Mouse (Mus musculus): ENCODE measurements around the gene Eps8l1. TPM values are rescaled to one million over a fixed set of nuclear protein-coding genes. Genes with fewer than 3 reads are reported as not detected.

Eps8l1 gene
- polyA plus RNA-seq, 1 experiment from 2014 or later, result 4.0 TPM

DNA sequence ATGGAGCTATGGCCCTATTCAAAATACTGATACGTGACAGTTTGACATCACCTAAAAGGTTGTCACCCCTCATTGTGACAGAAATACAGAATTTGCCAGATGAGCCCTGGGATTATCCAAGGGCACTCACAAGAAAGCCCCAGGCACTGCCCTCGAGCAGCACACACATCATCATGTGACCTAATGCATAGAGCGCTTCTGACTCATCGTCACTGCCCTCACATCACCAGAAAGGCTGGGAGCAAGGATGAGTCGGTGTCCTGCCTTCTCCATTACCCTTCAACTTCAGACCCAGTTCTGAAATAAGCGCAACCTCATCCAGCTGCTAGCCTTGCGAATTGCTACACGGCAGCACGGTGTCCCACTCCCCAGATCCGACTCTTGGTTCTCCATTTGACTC is 19.9 kb upstream of the Eps8l1 start:
- Histone ChIP-seq H3K9me3 (ENCODE audit: control insufficient read depth, low read length) (no peaks in the 10 kb centered on the region), H3K4me2 (ENCODE audit: low read depth, low read length) (no peak overlapping the region), H3K27me3 (replicated peaks; ENCODE audit: control insufficient read depth, insufficient read depth, low read length) (no peaks in the 10 kb centered on the region), H3K4me3 (ENCODE audit: low read length) (no peak overlapping the region), H3K36me3 (ENCODE audit: control insufficient read depth, insufficient read depth, low read length) (peaks cover 39% of the 10 kb centered on the region), H3K27ac (ENCODE audit: low read length) (no peak overlapping the region), H3K4me1 (ENCODE audit: control insufficient read depth, insufficient read depth, low read length) (peaks cover 4% of the 10 kb centered on the region; the same call in 1 of the 2 replicates), H3K9ac (ENCODE audit: low read depth, low read length) (no peak overlapping the region)
- 86% methylated on average over 10 of the region's 10 CpGs for WGBS
- no peak for ATAC-seq

DNA sequence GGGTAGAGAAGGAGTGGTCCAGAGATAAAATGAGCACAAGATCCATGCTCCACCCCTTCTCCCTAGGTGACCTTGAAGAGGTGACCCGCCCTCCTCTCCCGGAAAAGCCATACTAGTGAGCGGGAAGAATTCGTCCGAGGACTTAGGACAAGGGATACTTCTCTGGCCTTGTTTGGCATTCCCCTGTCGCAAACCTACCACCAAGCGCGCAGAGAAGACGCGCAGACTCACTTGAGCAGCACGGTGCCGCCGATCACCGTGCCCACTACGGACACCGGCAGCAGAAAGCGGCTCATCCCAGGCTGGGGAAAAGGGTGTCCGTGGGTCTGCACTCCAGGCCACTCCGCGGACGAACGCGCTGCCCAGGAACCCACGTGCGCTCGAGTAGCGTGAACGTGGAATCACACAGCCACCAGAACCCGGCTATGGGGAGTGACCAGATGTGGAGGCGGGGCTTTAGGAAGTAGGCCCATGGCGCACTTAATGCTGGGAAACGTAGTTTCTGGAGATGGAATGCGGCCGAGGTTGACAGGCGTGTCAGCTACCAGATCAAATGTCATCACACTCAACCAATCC is 15.2 kb upstream of the Eps8l1 start, which contains the start of gene Rdh13:
TSS of gene Rdh13 (minus strand) at position 434 of the 576 bp plus-strand sequence.
- Histone ChIP-seq H3K4me2 (ENCODE audit: low read depth, low read length) (peak within 1 kb of the TSS; percentile 70), H3K36me3 (ENCODE audit: control insufficient read depth, insufficient read depth, low read length) (peaks cover 22% of the 10 kb centered on the region), H3K4me3 (ENCODE audit: low read length) (peak within 1 kb of the TSS; percentile 83), H3K4me1 (ENCODE audit: control insufficient read depth, insufficient read depth, low read length) (peaks cover 4% of the 10 kb centered on the region; the same call in 1 of the 2 replicates), H3K9ac (ENCODE audit: low read depth, low read length) (peak within 1 kb of the TSS; percentile 86), H3K27ac (ENCODE audit: low read length) (peak within 1 kb of the TSS; percentile 88), H3K9me3 (ENCODE audit: control insufficient read depth, low read length) (no peaks in the 10 kb centered on the region), H3K27me3 (replicated peaks; ENCODE audit: control insufficient read depth, insufficient read depth, low read length) (no peaks in the 10 kb centered on the region)
- 0% methylated on average over 35 of the region's 35 CpGs for WGBS
- peak; percentile 98 for ATAC-seq

DNA sequence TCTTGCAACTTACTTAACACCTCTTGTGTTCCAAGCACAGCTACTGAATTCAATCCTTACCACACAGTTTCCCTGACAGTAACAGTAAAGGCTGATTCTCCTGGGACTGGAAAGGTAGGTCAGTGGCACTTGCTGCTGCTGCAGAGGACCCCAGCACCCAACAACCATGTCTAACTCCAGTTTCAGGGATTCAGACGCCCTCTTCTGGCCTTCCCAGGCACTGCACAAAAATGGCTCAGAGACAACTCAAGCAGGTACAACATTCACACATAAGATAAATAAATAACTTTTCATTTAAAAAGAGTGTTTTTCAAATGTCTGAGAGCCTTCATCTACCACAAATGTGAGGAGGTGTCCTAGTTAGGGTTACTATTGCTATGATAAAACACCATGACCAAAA is 13.3 kb upstream of the Eps8l1 start:
- Histone ChIP-seq H3K9ac (ENCODE audit: low read depth, low read length) (no peak overlapping the region), H3K9me3 (ENCODE audit: control insufficient read depth, low read length) (no peaks in the 10 kb centered on the region), H3K27ac (ENCODE audit: low read length) (no peak overlapping the region), H3K4me1 (ENCODE audit: control insufficient read depth, insufficient read depth, low read length) (peaks cover 4% of the 10 kb centered on the region; the same call in 1 of the 2 replicates), H3K36me3 (ENCODE audit: control insufficient read depth, insufficient read depth, low read length) (peaks cover 14% of the 10 kb centered on the region), H3K4me3 (ENCODE audit: low read length) (no peak overlapping the region), H3K4me2 (ENCODE audit: low read depth, low read length) (no peak overlapping the region), H3K27me3 (replicated peaks; ENCODE audit: control insufficient read depth, insufficient read depth, low read length) (no peaks in the 10 kb centered on the region)
- ATAC-seq, result no peak
- 0% methylated on average over 1 of the region's 1 CpGs for WGBS

DNA sequence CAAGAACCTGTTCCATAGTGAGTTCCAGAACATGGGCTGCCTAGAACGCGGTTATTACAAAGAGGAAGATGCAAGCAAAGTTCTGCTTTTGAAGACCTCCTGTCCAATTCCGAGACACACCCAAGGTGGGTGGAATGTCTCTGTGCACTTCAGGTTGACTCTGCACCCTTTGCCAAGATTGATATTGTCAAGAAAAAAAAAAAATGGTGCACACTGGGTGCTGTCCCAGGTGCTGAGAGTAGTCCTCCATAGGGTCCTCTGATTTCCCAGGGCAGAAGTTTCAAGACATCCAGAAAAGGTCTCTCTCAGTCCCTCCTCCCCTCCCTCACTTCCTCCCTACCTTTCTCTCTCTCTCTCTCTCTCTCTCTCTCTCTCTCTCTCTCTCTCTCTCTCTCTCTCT is 12.0 kb upstream of the Eps8l1 start:
- no peak for ATAC-seq
- Histone ChIP-seq H3K27ac (ENCODE audit: low read length) (no peak overlapping the region), H3K4me2 (ENCODE audit: low read depth, low read length) (no peak overlapping the region), H3K27me3 (replicated peaks; ENCODE audit: control insufficient read depth, insufficient read depth, low read length) (no peaks in the 10 kb centered on the region), H3K9ac (ENCODE audit: low read depth, low read length) (no peak overlapping the region), H3K4me3 (ENCODE audit: low read length) (no peak overlapping the region), H3K4me1 (ENCODE audit: control insufficient read depth, insufficient read depth, low read length) (peaks cover 4% of the 10 kb centered on the region; the same call in 1 of the 2 replicates), H3K36me3 (ENCODE audit: control insufficient read depth, insufficient read depth, low read length) (peaks cover 6% of the 10 kb centered on the region), H3K9me3 (ENCODE audit: control insufficient read depth, low read length) (no peaks in the 10 kb centered on the region)
- 82% methylated on average over 3 of the region's 3 CpGs for WGBS

DNA sequence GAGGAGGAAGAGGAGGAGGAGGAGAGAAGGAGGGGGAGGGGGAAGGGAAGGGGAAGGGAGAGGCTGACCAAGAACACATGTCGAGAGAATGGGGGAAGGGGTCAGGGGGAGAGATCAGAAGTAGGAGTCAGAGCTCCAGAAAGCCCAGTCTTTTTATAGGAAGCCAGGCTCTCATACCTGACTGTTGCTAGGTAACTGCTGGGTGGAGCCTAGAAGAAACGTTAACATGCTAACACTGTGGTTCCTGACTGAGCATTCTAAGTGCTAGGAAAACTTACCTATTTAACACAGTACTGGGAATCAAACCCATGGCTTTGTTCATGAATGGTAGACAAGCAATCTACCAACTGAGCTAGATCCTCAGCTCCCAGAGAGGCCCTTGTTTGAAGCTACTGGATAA is 11.3 kb upstream of the Eps8l1 start:
- peaks cover 4% of the 10 kb centered on the region; the same call in 1 of the 2 replicates for H3K4me1 ChIP-seq (ENCODE audit: control insufficient read depth, insufficient read depth, low read length)
- 3% methylated on average over 2 of the region's 2 CpGs for WGBS
- no peaks in the 10 kb centered on the region for H3K9me3 ChIP-seq (ENCODE audit: control insufficient read depth, low read length)
- no peak overlapping the region for H3K4me2 ChIP-seq (ENCODE audit: low read depth, low read length)
- no peak for ATAC-seq
- no peak overlapping the region for H3K27ac ChIP-seq (ENCODE audit: low read length)
- H3K9ac ChIP-seq (ENCODE audit: low read depth, low read length), result no peak overlapping the region
- H3K4me3 ChIP-seq (ENCODE audit: low read length), result no peak overlapping the region
- no peaks in the 10 kb centered on the region for H3K27me3 ChIP-seq (replicated peaks; ENCODE audit: control insufficient read depth, insufficient read depth, low read length)
- H3K36me3 ChIP-seq (ENCODE audit: control insufficient read depth, insufficient read depth, low read length), result peaks cover under 1% of the 10 kb centered on the region; the same call in 1 of the 2 replicates

DNA sequence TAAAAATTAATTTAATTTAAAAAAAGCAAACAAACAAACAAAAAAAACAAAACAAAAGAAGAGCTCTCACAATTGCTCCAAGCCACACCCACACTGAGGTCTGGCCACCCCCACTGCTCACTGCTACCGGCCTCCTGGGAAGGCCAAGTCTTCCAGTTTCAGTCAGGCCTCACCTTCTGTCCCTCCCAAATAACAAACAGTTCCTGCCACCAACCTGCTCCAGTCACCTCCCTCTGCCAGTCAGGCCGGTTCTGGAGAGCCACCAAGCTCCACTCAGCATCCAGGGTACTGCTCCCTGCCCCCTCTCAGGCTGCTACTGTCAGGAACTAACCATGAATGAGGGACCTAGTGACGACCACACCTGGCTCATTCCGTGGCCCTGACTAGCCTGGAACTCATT is 7.8 kb upstream of the Eps8l1 start:
- Histone ChIP-seq H3K4me1 (ENCODE audit: control insufficient read depth, insufficient read depth, low read length) (no peaks in the 10 kb centered on the region), H3K4me3 (ENCODE audit: low read length) (no peak overlapping the region), H3K9me3 (ENCODE audit: control insufficient read depth, low read length) (no peaks in the 10 kb centered on the region), H3K27me3 (replicated peaks; ENCODE audit: control insufficient read depth, insufficient read depth, low read length) (no peaks in the 10 kb centered on the region), H3K36me3 (ENCODE audit: control insufficient read depth, insufficient read depth, low read length) (no peaks in the 10 kb centered on the region), H3K9ac (ENCODE audit: low read depth, low read length) (no peak overlapping the region), H3K27ac (ENCODE audit: low read length) (no peak overlapping the region), H3K4me2 (ENCODE audit: low read depth, low read length) (no peak overlapping the region)
- ATAC-seq, result peak; percentile 91
- WGBS, result 22% methylated on average over 4 of the region's 4 CpGs

DNA sequence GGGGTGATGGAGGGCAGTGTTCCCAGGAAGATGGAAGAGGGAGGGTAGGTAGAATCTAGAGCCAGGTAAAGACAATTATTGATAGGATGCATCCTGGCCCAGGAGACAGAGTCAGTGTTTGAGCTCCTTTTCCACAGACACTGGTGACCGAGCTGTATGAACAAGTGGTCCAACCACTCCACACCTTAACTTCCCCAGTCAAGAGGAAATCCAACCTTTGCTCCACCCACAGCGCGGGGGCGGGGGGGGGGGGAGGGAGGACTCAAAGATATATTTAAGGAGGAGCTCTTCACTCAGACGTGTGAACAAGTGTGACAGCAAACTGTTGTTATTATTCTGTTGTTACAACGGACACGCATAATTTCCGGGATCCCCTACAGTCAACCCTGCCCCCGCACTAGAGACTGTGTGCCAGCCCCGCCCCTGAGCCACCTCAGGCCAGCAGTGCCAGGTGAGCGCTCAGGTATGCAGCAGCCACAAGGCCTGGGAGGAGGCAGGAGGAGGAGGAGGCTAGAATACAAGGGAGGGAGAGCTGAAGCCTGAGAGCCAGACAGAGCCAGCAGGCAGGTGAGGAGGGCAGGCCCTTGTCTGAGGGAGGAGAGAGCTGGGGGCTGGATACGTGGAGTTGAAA is 3.8 kb downstream of the Eps8l1 start:
- no peaks in the 10 kb centered on the region for H3K36me3 ChIP-seq (ENCODE audit: control insufficient read depth, insufficient read depth, low read length)
- peak overlapping the region; percentile 36 for H3K4me2 ChIP-seq (ENCODE audit: low read depth, low read length)
- no peaks in the 10 kb centered on the region for H3K9me3 ChIP-seq (ENCODE audit: control insufficient read depth, low read length)
- peak overlapping the region; percentile 1; the same call in 1 of the 2 replicates for H3K9ac ChIP-seq (ENCODE audit: low read depth, low read length)
- ATAC-seq, result peak; percentile 89
- H3K27ac ChIP-seq (ENCODE audit: low read length), result 0 out of 2 replicates have a peak overlapping the region, but pooled peaks have one; percentile 37
- H3K4me3 ChIP-seq (ENCODE audit: low read length), result peak overlapping the region; percentile 21
- 0 out of 2 replicates have a peak, but pooled peaks cover 2% of the 10 kb centered on the region for H3K27me3 ChIP-seq (replicated peaks; ENCODE audit: control insufficient read depth, insufficient read depth, low read length)
- H3K4me1 ChIP-seq (ENCODE audit: control insufficient read depth, insufficient read depth, low read length), result no peaks in the 10 kb centered on the region
- 5% methylated on average over 12 of the region's 12 CpGs for WGBS

DNA sequence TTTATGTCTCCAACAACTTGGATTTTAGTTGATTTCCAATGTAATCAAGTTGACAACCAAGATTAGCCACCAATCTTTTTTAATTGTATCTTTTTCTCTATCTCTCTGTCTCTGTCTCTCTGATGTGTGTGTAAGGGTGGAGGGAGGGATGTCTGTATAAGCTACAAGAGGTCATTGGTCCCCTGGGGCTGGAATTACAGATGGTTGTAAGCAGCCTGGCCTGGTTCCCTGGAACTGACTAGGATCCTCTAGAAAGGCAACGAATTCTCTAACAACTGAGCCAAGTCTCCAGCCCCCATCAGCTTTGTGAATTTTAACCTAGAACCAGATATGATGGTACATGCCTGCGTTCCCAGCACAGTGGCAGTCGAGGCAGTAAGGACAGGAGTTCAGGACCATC is 7.3 kb downstream of the Eps8l1 start:
- H3K27me3 ChIP-seq (replicated peaks; ENCODE audit: control insufficient read depth, insufficient read depth, low read length), result peaks cover 11% of the 10 kb centered on the region
- H3K4me2 ChIP-seq (ENCODE audit: low read depth, low read length), result no peak overlapping the region
- no peaks in the 10 kb centered on the region for H3K9me3 ChIP-seq (ENCODE audit: control insufficient read depth, low read length)
- no peak overlapping the region for H3K4me3 ChIP-seq (ENCODE audit: low read length)
- no peak overlapping the region for H3K9ac ChIP-seq (ENCODE audit: low read depth, low read length)
- WGBS, result 74% methylated on average over 3 of the region's 3 CpGs
- ATAC-seq, result no peak
- H3K4me1 ChIP-seq (ENCODE audit: control insufficient read depth, insufficient read depth, low read length), result peaks cover 10% of the 10 kb centered on the region; the same call in 1 of the 2 replicates
- H3K27ac ChIP-seq (ENCODE audit: low read length), result no peak overlapping the region
- H3K36me3 ChIP-seq (ENCODE audit: control insufficient read depth, insufficient read depth, low read length), result no peaks in the 10 kb centered on the region

DNA sequence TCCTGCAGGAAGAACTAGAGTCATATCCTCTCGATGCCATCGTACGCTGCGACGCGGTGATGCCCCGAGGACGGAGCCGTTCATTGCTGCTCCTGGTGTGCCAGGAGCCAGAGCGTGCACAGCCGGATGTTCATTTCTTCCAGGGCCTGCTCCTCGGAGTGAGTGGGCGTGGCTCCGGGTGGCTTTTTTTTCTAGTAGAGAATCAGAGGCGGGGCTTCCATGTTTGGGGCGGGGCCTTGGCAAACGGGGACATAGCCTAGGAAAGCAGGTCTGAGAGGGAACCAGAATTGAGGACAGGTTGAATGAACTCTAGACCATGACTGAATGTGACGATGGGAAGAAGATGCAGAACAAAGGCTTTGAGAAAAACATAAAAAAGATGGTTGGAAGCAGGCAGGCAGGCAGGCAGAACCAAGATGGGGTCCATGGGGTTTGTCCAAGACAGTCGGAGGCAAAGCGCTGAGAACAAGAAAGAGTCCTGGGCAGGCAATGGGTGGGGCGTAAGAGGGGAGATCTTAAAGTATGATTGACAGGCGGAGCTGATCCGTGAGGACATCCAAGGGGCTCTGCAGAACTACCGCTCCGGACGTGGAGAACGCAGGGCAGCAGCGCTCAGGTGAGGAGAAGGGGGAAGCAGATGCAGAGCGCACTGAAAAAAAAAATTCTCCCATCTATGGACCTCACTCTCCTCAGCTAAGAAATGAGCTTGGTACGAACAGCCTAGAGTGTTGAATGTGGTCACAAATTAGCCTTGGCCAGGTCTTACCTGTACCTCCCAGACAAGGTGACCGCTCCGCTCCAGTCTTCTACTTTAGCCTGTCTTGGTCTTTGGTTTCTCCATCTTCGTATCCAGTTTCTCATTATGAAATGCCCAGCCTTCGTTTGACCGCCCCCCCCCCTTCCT is 10.1 kb downstream of the Eps8l1 start:
- Histone ChIP-seq H3K4me2 (ENCODE audit: low read depth, low read length) (peak overlapping the region; percentile 89), H3K36me3 (ENCODE audit: control insufficient read depth, insufficient read depth, low read length) (no peaks in the 10 kb centered on the region), H3K27ac (ENCODE audit: low read length) (no peak overlapping the region), H3K9me3 (ENCODE audit: control insufficient read depth, low read length) (no peaks in the 10 kb centered on the region), H3K4me1 (ENCODE audit: control insufficient read depth, insufficient read depth, low read length) (peaks cover 10% of the 10 kb centered on the region; the same call in 1 of the 2 replicates), H3K4me3 (ENCODE audit: low read length) (peak overlapping the region; percentile 52), H3K9ac (ENCODE audit: low read depth, low read length) (peak overlapping the region; percentile 62), H3K27me3 (replicated peaks; ENCODE audit: control insufficient read depth, insufficient read depth, low read length) (peaks cover 16% of the 10 kb centered on the region)
- ATAC-seq, result peak; percentile 64
- WGBS, result 2% methylated on average over 35 of the region's 35 CpGs

All from intestine, embryonic 16.5 days (tissue).